Mouse (Mus musculus): ENCODE measurements at regions not wholly inside any gene's neighbourhood (a gene's known extent, or its start where the extent isn't known, plus 50 kb on each side); places are given as distances from the start of the nearest gene placed in this dataset.

DNA sequence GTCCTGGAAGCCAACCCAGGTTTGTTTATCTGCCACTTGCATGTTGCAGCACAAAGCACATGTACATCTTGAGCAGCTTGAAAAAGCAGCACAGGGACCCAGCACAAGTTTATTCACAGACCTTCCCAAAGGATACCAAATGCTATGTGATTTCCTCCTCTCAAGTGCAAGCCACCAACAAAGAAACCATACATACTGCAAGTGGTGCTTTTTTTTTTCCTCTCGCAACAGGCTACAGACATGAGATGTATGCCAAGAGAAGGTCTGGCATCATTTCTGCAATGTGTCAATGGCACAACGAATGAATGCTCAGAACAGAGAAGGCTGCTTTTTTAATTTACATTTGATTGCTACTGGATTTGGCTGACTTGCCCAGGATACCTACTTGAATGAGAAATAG, 63.8 kb upstream of the Rai2 start:
- H3K9me3 ChIP-seq: no peaks in the 10 kb centered on the region
- no peaks in the 10 kb centered on the region for H3K4me1 ChIP-seq (replicated peaks)
- no peak for DNase-seq (ENCODE audit: low spot score)
- H3K27me3 ChIP-seq (ENCODE audit: insufficient read depth, poor library complexity, severe bottlenecking): peaks cover 69% of the 10 kb centered on the region
- no peak overlapping the region for H3K27ac ChIP-seq
- H3K36me3 ChIP-seq: no peaks in the 10 kb centered on the region
- WGBS: 83% methylated on average over 2 of the region's 2 CpGs
- H3K4me3 ChIP-seq: no peak overlapping the region

- H3K4me1 ChIP-seq (replicated peaks): no peaks in the 10 kb centered on the region
- no peaks in the 10 kb centered on the region for H3K9me3 ChIP-seq
- no peaks in the 10 kb centered on the region for H3K36me3 ChIP-seq
- 76% methylated on average over 3 of the region's 3 CpGs for WGBS
- H3K4me3 ChIP-seq: no peak overlapping the region
- peaks cover 57% of the 10 kb centered on the region for H3K27me3 ChIP-seq (ENCODE audit: insufficient read depth, poor library complexity, severe bottlenecking)
- no peak overlapping the region for H3K27ac ChIP-seq
- no peak for DNase-seq (ENCODE audit: low spot score)
These were observed 56.8 kb upstream of the Rai2 start for GRCm38 (mm10) chrX:161660106-161660505.

DNA sequence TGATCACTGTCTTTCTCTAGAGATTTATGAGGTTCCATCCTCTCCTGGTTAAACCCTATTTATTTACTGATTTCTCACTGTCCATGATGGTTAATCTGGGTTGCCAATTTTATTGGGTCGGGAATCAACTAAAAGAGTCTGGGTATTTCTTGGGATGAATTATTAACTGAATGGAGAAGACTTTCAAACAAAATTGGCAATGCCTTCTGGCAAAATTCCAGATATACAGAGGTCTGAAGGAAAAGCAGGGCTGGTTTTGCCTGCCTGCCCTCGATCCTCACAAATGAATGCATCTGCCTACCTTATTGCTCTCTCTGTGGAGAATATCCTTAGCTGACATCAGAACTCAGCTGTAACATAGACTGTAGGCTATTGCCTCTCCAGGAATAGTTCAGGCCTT, 54.9 kb upstream of the Rai2 start:
- H3K36me3 ChIP-seq: no peaks in the 10 kb centered on the region
- no peaks in the 10 kb centered on the region for H3K9me3 ChIP-seq
- H3K27ac ChIP-seq: no peak overlapping the region
- no peak overlapping the region for H3K4me3 ChIP-seq
- H3K4me1 ChIP-seq (replicated peaks): no peaks in the 10 kb centered on the region
- WGBS: 85% methylated on average over 2 of the region's 2 CpGs
- no peak for DNase-seq (ENCODE audit: low spot score)
- peaks cover 54% of the 10 kb centered on the region for H3K27me3 ChIP-seq (ENCODE audit: insufficient read depth, poor library complexity, severe bottlenecking)
